Mouse (Mus musculus) heart, embryonic 14.5 days (tissue): ENCODE measurements around the gene Nr2c1. TPM values are rescaled to one million over a fixed set of nuclear protein-coding genes. Genes with fewer than 3 reads are reported as not detected.

ENCODE experiments used
- ATAC-seq: fragments of 200-750 bp; cut with Nextera tagmentation; 2 replicates; pipeline ENCODE4 v1.8.0; 2017; ENCODE audit warnings: low read depth, moderate TSS enrichment; ENCODE audit not compliant: insufficient number of reproducible peaks, insufficient read depth, low FRiP score
- H3K27ac ChIP-seq, 2 experiments: fragments of 200-500 bp in 1 of 2; fragments of 300-500 bp in 1 of 2; sonication (generic) in 1 of 2; replicated peaks in 1 of 2; 2 replicates each; pipeline ENCODE4 v1.5.1; 2012 to 2014; ENCODE audit warnings: low read depth in 2 of 2, low read length in 2 of 2, control low read depth in 1 of 2, mild to moderate bottlenecking in 1 of 2, mixed read lengths in 1 of 2; ENCODE audit not compliant: control insufficient read depth in 1 of 2, insufficient read depth in 1 of 2
- H3K27me3 ChIP-seq: fragments of 300-500 bp; sonication (generic); 2 replicates; pipeline ENCODE4 v1.6.1; 2014; ENCODE audit warnings: mild to moderate bottlenecking, low read length, control low read depth; ENCODE audit not compliant: control insufficient read depth, insufficient read depth
- H3K36me3 ChIP-seq: fragments of 300-500 bp; sonication (generic); 2 replicates; pipeline ENCODE4 v1.6.1; 2014; ENCODE audit warnings: mild to moderate bottlenecking, control low read depth, low read length, mixed read lengths; ENCODE audit not compliant: control insufficient read depth, insufficient read depth
- H3K4me1 ChIP-seq, 2 experiments: fragments of 200-500 bp in 1 of 2; fragments of 300-500 bp in 1 of 2; sonication (generic) in 1 of 2; 2 replicates each; pipeline ENCODE4 v1.6.1; 2012 to 2014; ENCODE audit warnings: low read length in 2 of 2, control low read depth in 1 of 2, mixed read lengths in 1 of 2; ENCODE audit not compliant: control insufficient read depth in 2 of 2, insufficient read depth in 2 of 2
- H3K4me2 ChIP-seq: fragments of 300-500 bp; sonication (generic); 2 replicates; pipeline ENCODE4 v1.6.1; 2014; ENCODE audit warnings: mild to moderate bottlenecking, low read length
- H3K4me3 ChIP-seq, 2 experiments: fragments of 200-500 bp in 1 of 2; fragments of 300-500 bp in 1 of 2; sonication (generic) in 1 of 2; 2 replicates each; pipeline ENCODE4 v1.5.1; 2012 to 2014; ENCODE audit warnings: low read length in 2 of 2, mild to moderate bottlenecking in 2 of 2, control low read depth in 1 of 2, low read depth in 1 of 2, moderate library complexity in 1 of 2; ENCODE audit not compliant: control insufficient read depth in 1 of 2, insufficient read depth in 1 of 2
- H3K9ac ChIP-seq: fragments of 300-500 bp; sonication (generic); 2 replicates; pipeline ENCODE4 v1.6.1; 2014; ENCODE audit warnings: mild to moderate bottlenecking, low read length
- H3K9me3 ChIP-seq: fragments of 300-500 bp; sonication (generic); 2 replicates; pipeline ENCODE4 v1.6.1; 2016; ENCODE audit warnings: low read length, control low read depth; ENCODE audit not compliant: control insufficient read depth
- WGBS: fragments of 180-500 bp; shearing (Covaris S2); extraction: QIAGEN DNeasy Blood & Tissue Kit; methylation state at CpG from one replicate; pipeline ENCODE4 v1.1.7; 2014; 5-methylcytosine and 5-hydroxymethylcytosine counted together
- polyA plus RNA-seq: library from polyadenylated mRNA; unstranded; fragments of >200 nt; fragmentation: Nextera tagmentation; extraction: Ambion mirVana; gene quantifications from 2 replicates; pipeline ENCODE4 v1.2.1, GENCODE M21; 2014

Nr2c1 gene
- polyA plus RNA-seq, 1 experiment from 2014 or later: 6.9 TPM

- Histone ChIP-seq H3K36me3 (peaks cover 13% of the 10 kb centered on the region), H3K4me1 (no peaks in the 10 kb centered on the region), H3K27ac (no peak overlapping the region), H3K9me3 (no peaks in the 10 kb centered on the region), H3K4me2 (no peak overlapping the region), H3K27me3 (no peaks in the 10 kb centered on the region), H3K9ac (no peak overlapping the region), H3K4me3 (no peak overlapping the region)
- WGBS: 79% methylated on average over 6 of the region's 6 CpGs
- ATAC-seq: no peak
Observed at GRCm38 (mm10) chr10:94225026-94225750, 77.4 kb downstream of the Nr2c1 start.

GRCm38 (mm10) chr10:94230172-94230981, 82.6 kb downstream of the Nr2c1 start:
- no peaks in the 10 kb centered on the region for H3K36me3 ChIP-seq
- no peaks in the 10 kb centered on the region for H3K9me3 ChIP-seq
- H3K4me2 ChIP-seq: no peak overlapping the region
- H3K27me3 ChIP-seq: no peaks in the 10 kb centered on the region
- no peak overlapping the region for H3K9ac ChIP-seq
- no peak for ATAC-seq
- no peak overlapping the region for H3K27ac ChIP-seq
- H3K4me3 ChIP-seq: no peak overlapping the region
- 76% methylated on average over 19 of the region's 19 CpGs for WGBS
- H3K4me1 ChIP-seq: no peaks in the 10 kb centered on the region

- H3K36me3 ChIP-seq: no peaks in the 10 kb centered on the region
- no peaks in the 10 kb centered on the region for H3K9me3 ChIP-seq
- no peaks in the 10 kb centered on the region for H3K27me3 ChIP-seq
- H3K4me2 ChIP-seq: no peak overlapping the region
- no peak overlapping the region for H3K27ac ChIP-seq
- WGBS: 72% methylated on average over 6 of the region's 6 CpGs
- no peak for ATAC-seq
- no peaks in the 10 kb centered on the region for H3K4me1 ChIP-seq
- H3K9ac ChIP-seq: no peak overlapping the region
- no peak overlapping the region for H3K4me3 ChIP-seq
Observed at GRCm38 (mm10) chr10:94231025-94231424, 83.2 kb downstream of the Nr2c1 start.

- Histone ChIP-seq H3K27me3 (no peaks in the 10 kb centered on the region), H3K27ac (no peak overlapping the region), H3K4me3 (no peak overlapping the region), H3K9ac (no peak overlapping the region), H3K36me3 (no peaks in the 10 kb centered on the region), H3K9me3 (no peaks in the 10 kb centered on the region), H3K4me2 (no peak overlapping the region), H3K4me1 (no peaks in the 10 kb centered on the region)
- ATAC-seq: no peak
- WGBS: 55% methylated on average over 4 of the region's 4 CpGs
Observed at GRCm38 (mm10) chr10:94235200-94235599, 87.4 kb downstream of the Nr2c1 start.

GRCm38 (mm10) chr10:94241346-94241745, 93.5 kb downstream of the Nr2c1 start:
- Histone ChIP-seq H3K4me1 (no peaks in the 10 kb centered on the region), H3K27ac (no peak overlapping the region), H3K4me2 (no peak overlapping the region), H3K4me3 (no peak overlapping the region), H3K9ac (no peak overlapping the region), H3K9me3 (no peaks in the 10 kb centered on the region), H3K36me3 (no peaks in the 10 kb centered on the region), H3K27me3 (no peaks in the 10 kb centered on the region)
- WGBS: 60% methylated on average over 2 of the region's 2 CpGs
- no peak for ATAC-seq

Other genes with a start within 250 kb of the Nr2c1 start
- 22.5 and 25.7 TPM in 2 replicates for gene Vezt, start 112.2 kb upstream of the Nr2c1 start, polyA plus RNA-seq
- 2.7 and 3.9 TPM in 2 replicates for gene Fgd6, start 112.0 kb upstream of the Nr2c1 start, polyA plus RNA-seq
- gene Ndufa12, start 50.7 kb downstream of the Nr2c1 start, polyA plus RNA-seq: 719 and 744 TPM in 2 replicates
- not detected in 2 replicates for gene Gm4792, start 150.7 kb downstream of the Nr2c1 start, polyA plus RNA-seq
- 8.8 and 9.6 TPM in 2 replicates for gene Tmcc3, start 163.9 kb downstream of the Nr2c1 start, polyA plus RNA-seq